Mouse (Mus musculus) urinary bladder, postnatal 36 days (tissue): ENCODE measurements at regions not wholly inside any gene's neighbourhood (a gene's known extent, or its start where the extent isn't known, plus 50 kb on each side); places are given as distances from the start of the nearest gene placed in this dataset.

ENCODE experiments used
- DNase-seq, 2 experiments: peaks; one replicate each; pipeline ENCODE4 v3.0.0; 2022; ENCODE audit warnings: low spot score in 2 of 2, mixed read lengths in 1 of 2

- DNase-seq, result no peak
These were observed 61.6 kb upstream of the 4932438H23Rik start for GRCm38 (mm10) chr16:91156506-91156905.

GRCm38 (mm10) chr16:91160679-91161078 is 64.6 kb upstream of the Olig2 start:
- peak in 1 of 2 experiments; percentile 7 for DNase-seq

DNA sequence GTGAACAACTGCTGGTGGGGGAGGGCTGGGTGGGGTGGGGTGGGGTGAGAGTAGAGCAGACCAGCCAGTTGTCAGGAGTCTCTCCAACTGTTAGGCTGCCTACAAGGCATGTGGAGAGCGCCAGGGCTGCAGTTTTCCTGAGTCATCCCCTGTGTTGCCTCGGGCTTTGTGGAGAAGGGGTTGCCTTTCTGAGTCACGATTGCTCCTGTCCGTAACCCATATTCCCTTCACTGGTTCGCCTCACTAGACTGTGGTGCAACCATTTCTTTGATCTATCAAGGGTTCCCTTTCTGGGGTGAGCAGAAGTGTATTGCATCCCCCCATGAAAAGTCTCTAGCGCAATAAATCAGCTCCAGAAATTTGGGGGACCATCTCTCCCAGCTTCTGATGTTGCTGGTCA is 63.6 kb upstream of the Olig2 start:
- no peak for DNase-seq

DNA sequence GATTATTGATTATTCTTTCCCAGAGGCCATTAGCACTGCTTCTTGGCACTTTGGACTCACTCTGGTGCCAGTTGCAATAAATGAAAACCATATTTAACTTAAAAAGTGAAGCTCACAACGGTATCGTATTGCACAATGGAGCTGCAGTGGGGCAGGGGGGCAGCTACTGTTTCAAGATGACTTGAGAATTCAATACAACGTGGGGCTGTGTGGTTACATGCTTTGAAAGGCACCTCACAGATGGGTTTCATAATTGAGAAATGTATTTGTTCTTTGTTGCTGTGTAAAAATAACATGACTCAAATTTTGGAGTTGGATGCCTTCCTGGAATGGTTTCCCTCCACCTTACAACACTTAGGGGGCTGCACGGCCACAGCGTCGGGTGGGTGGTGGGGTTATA is 62.9 kb upstream of the Olig2 start:
- no peak for DNase-seq

DNA sequence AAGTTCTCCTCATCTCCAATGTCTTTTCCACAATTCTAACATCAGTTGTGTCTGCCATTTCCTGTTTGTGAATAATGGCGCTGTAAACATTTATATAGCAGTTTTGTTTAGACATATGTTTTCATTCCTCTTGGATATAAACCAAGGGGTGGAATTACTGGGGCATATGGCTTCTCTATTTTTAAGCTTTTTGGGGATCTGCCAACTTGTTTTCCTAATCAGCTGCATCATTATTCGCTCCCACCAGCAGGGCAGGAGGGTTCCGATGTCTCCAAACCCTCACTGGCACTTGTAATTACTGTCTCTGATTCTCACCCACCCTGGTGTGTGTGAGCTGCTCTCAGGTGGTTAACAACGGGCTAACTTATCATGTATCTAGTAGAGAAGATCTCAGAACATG is 59.4 kb upstream of the Olig2 start:
- DNase-seq, result no peak

GRCm38 (mm10) chr16:91166866-91167265 is 58.4 kb upstream of the Olig2 start:
- DNase-seq, result no peak

DNA sequence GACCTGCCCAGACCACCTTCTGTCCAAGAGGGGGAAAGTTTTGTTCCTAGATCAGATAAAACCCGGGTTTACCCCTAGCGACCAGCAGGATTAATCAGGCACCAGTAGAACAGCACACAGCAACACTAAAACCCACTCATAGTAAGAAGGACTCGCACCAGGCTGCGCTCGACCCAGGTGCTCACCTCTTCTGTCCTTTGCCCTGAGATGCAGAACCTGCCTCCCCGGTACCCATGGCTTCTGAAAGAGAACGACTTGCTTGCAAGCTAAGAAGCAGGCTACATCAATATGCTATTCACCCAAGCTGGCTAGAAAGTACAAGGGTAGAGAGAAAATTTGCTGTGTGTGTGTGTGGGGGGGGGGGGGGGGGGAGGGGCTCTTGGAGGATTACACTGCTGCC is 56.9 kb upstream of the Olig2 start:
- no peak for DNase-seq

- DNase-seq, result no peak
These were observed 55.4 kb upstream of the Olig2 start for GRCm38 (mm10) chr16:91169829-91170228.

- no peak for DNase-seq
These were observed 53.3 kb upstream of the Olig2 start for GRCm38 (mm10) chr16:91171911-91172440.

GRCm38 (mm10) chr16:91172510-91172909 is 52.7 kb upstream of the Olig2 start:
- no peak for DNase-seq

DNA sequence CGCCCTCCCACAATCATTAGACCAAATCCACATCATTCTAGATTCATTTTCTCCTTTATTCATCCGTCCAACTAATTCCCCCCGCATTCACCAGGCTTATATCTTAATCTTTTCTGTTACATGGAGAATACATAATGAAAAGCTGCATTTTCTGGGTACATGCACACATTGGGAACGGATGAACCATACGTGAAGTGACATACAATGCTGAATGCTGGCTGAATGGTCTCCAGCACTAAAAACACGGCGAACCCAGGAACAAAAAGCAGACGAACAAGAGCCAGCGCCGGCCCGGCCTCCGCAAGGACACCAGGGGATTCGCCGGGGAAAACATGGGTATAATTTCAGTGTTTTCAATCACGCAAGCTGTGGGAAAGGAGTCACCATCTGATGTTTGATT is 52.0 kb upstream of the Olig2 start:
- no peak for DNase-seq

GRCm38 (mm10) chr16:91173870-91174278 is 51.4 kb upstream of the Olig2 start:
- DNase-seq, result no peak

DNA sequence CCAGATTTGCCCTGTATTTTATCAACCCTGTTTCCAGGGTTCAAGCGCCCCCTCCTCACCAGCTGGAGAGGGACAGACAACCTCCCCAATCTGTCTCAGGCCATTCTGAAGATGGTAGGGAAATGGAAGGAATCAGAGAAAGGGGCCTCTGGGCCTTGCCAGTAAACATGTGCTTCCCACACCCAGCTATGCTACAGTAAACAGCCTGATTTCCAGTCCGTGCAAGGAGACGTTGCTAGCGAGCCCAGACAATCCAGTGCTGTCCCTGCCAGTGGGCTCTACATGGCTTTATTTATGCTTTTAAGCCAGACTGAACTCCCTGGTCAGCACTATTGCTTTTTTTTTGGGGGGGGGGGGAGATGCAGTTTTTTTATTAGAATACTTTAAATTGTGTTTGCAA is 50.9 kb upstream of the Olig2 start:
- no peak for DNase-seq
